Mouse (Mus musculus): Measurements from ENCODE around the gene Cfap99. TPM values are rescaled to one million over a fixed set of nuclear protein-coding genes. Genes with fewer than 3 reads are reported as not detected.

Cfap99 gene
- total RNA-seq (2023) = under 1 TPM in 1 of 2 experiments, not detected in 1; 0.29 TPM

DNA sequence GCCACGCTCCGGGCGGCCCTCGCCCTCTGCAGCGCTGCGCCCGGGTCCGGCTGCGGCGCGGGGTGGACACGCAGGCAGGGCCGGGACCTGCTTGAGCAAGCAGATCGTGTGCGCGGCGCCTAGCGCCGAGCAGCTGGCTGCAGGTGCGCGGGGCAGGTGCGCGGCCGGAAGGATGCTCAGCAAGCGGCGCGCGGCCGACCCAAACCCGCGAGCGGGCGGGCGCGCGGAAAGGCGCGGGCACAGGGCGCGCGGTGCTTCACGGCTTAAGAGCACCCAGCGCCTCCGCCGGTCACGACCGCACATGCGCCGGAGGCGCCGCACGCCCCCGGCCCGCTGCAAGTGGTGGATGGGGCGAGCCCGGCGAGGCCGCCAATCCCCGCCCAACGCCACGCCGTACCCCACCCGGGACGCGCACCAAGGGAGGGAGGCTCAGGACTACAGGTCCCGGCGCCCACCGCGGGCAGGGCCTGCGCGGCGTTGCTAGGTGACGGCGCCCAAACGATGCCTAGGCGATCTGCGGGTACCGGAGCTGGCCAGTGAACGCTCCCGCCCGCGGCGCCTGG lies at the start of gene Cfap99, which contains the start of gene Zfyve28:
TSS of gene Cfap99 (plus strand) at position 447 of the 563 bp plus-strand sequence.
TSS of gene Zfyve28 (minus strand) at position 296 of the 563 bp plus-strand sequence.

DNA sequence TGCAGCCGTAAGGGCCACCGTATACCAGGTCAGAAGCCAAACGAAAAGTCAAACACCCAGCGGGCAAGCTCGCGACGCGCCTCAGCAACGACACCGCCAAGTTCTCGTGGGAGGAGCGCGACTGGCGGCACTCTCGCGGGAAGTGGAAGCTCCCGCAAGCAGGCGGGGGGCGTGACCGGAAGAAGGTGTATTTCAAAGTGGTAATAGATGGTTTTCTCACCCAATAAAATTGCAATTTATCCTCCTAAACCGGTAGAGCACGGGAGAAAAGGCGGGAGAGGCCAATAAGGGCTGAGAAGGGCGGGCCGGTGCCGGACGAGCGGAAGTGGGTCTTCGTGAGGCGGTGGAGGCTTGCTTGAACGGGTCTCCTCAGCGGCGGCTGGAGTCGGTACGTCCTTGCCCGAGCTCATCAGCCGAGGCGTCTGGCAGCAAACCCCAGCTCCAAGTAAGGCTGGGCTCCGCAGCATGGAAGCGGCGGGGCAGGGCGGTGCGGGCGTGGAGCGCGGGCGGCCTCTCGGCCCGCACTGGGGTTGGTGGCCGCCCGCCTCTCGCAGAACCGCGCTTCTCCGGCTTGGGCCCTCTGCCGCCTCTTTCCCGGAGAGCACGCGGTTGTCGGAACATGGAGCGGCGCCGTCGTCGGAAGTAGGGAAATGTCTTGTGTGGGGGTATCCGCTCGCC lies 47.8 kb downstream of the Cfap99 start, which contains the start of gene Rnf4:
TSS of gene Rnf4 (plus strand) at position 193 of the 678 bp plus-strand sequence.

GRCm38 (mm10) chr5:34369341-34370021 lies 81.1 kb downstream of the Cfap99 start, which contains the start of gene Fam193a:
Gene Fam193a, plus strand, starts transcription at chr5:34369933.

Other genes starting within 250 kb of the Cfap99 start
- gene Poln, start 119.2 kb upstream of the Cfap99 start, total RNA-seq (2023) = under 1 TPM; 0.40 to 0.51 TPM
- 10 to 100 TPM; 15.1 to 15.2 TPM for gene Haus3, start 119.1 kb upstream of the Cfap99 start, total RNA-seq (2023)
- gene Mxd4, start 100.9 kb upstream of the Cfap99 start, total RNA-seq (2023) = 10 to 100 TPM; 57.1 to 60.3 TPM
- gene Zfyve28, start 151 bp upstream of the Cfap99 start, total RNA-seq (2023) = 1 to 10 TPM; 3.6 to 4.7 TPM
- 100 to 1,000 TPM; 126 to 132 TPM for gene Rnf4, start 47.7 kb downstream of the Cfap99 start, total RNA-seq (2023)
- gene Fam193a, start 81.3 kb downstream of the Cfap99 start, total RNA-seq (2023) = 10 to 100 TPM; 43.4 to 44.7 TPM
- 10 to 100 TPM; 12.0 to 17.2 TPM for gene Tnip2, start 225.4 kb downstream of the Cfap99 start, total RNA-seq (2023)
- 10 to 100 TPM; 73.1 to 86.4 TPM for gene Sh3bp2, start 237.2 kb downstream of the Cfap99 start, total RNA-seq (2023)

All from neutrophil, adult 59 days (primary cell).